Mouse (Mus musculus) frontal cortex, postnatal 36 days (tissue): ENCODE results near the gene Olfr993.
A peak's percentile ranks its signal among the peaks of the same experiment; 100 is the strongest.

Experiments used
- DNase-seq, 2 experiments: peaks; one replicate each; pipeline ENCODE4 v3.0.0; 2022; ENCODE audit warnings: low spot score in 2 of 2

Olfr993 gene

DNA sequence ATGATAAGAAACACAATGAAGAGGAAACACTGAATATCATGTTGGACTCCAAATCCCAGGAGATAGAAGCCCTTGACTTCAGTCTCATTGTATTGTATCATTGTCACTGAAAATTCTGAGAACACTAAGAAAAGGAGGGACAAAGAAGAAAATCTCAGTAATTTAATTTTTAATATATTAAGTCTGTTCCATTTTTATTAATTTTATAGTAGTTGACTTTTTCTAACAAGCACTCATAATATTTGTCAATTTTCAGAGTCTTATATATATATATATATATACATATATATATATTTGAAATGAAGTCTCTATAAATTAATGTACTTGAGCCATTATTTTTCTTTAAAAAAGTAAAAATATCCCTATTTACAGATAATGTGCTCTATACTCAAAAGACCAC, at the start of gene Olfr993:
Gene Olfr993 (minus strand): TSS at position 101 of the 400 bp plus-strand sequence.
- DNase-seq: no peak

DNA sequence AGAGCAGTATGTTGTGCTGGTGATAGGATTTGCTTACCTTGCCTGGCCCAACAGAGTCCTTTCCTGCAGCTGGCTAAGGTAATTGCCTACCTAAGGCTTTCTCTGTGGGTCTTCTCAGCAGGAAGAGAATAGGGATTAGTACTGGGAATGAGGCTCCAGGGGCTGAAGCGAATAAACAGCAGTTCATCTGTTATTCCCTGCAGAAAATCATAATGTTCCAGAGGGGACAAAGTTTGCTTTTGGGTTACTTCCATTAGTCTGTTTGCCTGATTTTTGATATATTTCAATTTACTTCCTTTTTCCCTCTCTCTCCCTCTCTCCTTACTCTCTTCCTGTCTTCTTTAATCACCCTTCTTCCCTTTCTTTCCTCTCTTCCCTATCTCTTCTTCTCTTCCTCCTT, 28.9 kb upstream of the Olfr993 start, which contains the start of gene Olfr995:
Gene Olfr995 (minus strand): TSS at position 101 of the 400 bp plus-strand sequence.
- DNase-seq: no peak

DNA sequence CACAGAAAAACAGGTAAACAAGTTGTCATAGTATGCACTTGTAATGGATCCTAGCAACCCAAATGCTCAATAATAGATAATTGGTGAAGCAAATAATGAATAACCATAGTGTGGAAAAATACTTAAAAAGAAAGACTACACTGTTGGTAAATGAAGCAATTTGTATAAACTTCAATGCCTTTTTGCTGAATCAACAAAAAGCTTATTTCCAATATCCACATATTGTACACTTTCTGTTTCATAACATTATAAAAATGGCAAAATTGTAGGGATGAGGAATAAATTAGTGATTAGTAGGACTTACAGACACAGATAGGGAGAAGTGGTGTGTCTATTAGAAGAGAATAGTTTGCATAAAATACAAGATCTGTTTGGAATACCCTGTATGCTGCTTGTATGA, 27.9 kb upstream of the Olfr993 start:
- no peak for DNase-seq

DNA sequence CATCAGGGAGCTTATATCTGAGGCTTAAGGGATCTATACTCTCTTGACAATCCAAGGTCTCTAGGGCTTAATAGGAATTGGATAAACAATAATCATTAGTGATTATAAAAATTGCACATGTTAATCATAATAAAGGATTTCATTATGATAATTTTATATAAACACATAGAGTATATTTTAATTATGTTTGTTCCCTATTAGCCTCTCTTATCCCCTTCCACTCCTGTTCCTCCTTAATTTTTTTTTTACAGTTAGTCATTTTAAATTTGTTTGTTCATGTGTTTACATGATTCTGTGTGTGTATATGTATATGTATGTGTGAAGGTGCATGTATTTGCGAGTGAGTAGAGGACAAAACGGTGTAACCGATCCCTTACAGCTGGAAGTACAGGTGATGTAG, 21.7 kb upstream of the Olfr993 start, which contains the start of gene Olfr994:
Gene Olfr994 (minus strand): TSS at position 101 of the 400 bp plus-strand sequence.
- DNase-seq: no peak

DNA sequence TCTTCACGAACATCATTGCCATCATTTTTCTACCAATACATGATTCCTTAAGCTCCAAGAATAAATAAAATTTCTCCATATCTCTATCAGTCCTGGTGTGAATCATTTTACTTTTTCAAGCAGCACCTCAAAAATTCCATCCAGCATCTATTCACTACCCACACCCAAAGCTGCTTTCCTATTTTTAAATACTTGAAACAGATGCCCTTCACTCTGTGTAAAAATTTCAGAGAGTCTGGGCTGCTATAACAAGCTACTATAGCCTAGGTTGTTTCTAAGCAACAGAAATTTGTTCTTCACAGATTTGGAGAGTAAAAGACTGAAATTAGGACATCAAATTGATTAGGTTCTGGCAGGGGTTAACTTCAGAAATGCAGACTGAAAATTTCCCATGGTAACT, 11.2 kb upstream of the Olfr993 start:
- DNase-seq: peak in 1 of 2 experiments; percentile 37

DNA sequence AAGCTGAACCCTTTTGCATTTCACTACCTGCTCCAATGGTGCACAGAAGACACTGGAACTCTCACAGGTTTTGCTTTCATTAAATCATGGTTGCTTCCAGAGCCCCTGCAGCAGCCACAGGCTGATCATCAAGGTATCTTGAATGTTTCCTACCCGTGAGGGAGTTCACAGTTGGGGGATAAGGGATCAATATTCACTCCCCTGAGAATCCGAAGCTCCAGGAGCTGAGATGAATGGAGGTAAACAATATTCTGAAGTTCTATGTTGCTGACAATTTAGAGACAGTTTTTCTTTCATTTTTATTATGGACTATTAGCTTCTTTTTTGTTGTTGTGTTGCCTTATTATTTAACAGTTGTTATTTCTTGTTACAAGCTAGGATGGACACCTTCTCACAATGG, 5.3 kb downstream of the Olfr993 start, which contains the start of gene Olfr992:
Gene Olfr992 (minus strand): TSS at position 101 of the 400 bp plus-strand sequence.
- no peak for DNase-seq
